Mouse (Mus musculus): ENCODE results near the gene Pxdn. TPM values are rescaled to one million over a fixed set of nuclear protein-coding genes. Genes with fewer than 3 reads are reported as not detected.
A peak's percentile ranks its signal among the peaks of the same experiment; 100 is the strongest.

Pxdn gene
- total and polyA plus RNA-seq, 3 experiments = 28.7 to 69.4 (median 41.0) TPM

DNA sequence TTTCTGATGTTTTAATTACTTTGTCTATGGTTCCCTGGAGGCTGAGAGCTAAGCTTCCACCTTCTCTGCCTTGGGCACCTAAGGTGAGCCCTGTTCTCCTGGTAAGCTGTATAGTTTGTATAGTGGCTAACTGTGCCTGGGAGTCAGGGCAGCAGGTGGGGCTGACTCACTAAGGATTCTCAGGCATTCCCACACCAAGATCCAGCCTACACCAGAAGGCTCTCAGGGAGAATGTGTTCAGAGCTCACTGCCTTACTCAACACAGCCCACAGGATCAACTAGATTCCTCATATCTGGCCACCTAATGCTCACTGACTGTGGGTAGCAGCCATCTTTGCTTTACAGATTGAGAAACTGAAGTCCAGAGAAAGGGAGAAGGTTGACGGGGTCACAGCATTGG lies 4.5 kb upstream of the Pxdn start:
- Histone ChIP-seq H3K4me3 (no peak overlapping the region), H3K27me3 (ENCODE audit: control insufficient read depth, insufficient read depth, low read length) (no peaks in the 10 kb centered on the region), H3K4me1 (ENCODE audit: control insufficient read depth, insufficient read depth, low read length) (peaks cover 7% of the 10 kb centered on the region), H3K36me3 (ENCODE audit: control insufficient read depth, insufficient read depth, low read length) (no peaks in the 10 kb centered on the region), H3K27ac (no peak overlapping the region), H3K9ac (ENCODE audit: low read depth, low read length) (no peak overlapping the region), H3K79me2 (replicated peaks; ENCODE audit: control insufficient read depth, insufficient read depth, low read length) (0 out of 2 replicates have a peak, but pooled peaks cover under 1% of the 10 kb centered on the region)
- 100% methylated on average over 1 of the region's 1 CpGs for WGBS
- intact Hi-C loops (cut with DNase I) = loop anchor here (2.0 to 10.0 kb wide), 2 partner anchors 46 to 652 kb away; partner anchors contain the start of gene Tmem18
- DNase-seq = no peak
- TF ChIP-seq CTCF (IDR thresholded peaks at IDR 0.05) = no peak
- no peak for TF ChIP-seq EP300 (IDR thresholded peaks at IDR 0.05; ENCODE audit: insufficient read depth, low read depth, low read length)
- TF ChIP-seq POLR2A (IDR thresholded peaks at IDR 0.05; ENCODE audit: insufficient read depth, low read depth, low read length) = no peak

DNA sequence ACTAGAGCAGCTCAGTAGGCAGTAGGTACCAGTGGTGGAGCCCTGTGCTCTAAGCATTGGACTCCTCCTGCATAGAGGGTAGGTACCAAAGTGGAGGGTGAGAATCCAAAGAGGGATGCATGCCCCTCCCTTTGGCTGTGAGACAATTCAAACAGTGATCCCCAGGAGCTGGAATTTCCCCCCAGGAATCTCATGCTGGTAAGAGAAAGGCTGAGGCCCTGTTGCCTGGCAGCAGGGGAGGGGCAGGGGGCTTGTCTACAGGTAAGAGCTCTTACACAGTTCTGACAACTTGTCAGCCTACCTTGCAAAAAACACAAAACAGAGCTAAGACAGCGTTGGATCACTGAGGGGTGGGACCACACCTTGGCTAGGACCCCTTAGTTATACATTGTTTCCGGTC lies 3.9 kb upstream of the Pxdn start:
- Histone ChIP-seq H3K4me1 (ENCODE audit: control insufficient read depth, insufficient read depth, low read length) (peaks cover 7% of the 10 kb centered on the region), H3K79me2 (replicated peaks; ENCODE audit: control insufficient read depth, insufficient read depth, low read length) (0 out of 2 replicates have a peak, but pooled peaks cover 3% of the 10 kb centered on the region), H3K27ac (no peak overlapping the region), H3K4me3 (no peak overlapping the region), H3K9ac (ENCODE audit: low read depth, low read length) (no peak overlapping the region), H3K27me3 (ENCODE audit: control insufficient read depth, insufficient read depth, low read length) (no peaks in the 10 kb centered on the region), H3K36me3 (ENCODE audit: control insufficient read depth, insufficient read depth, low read length) (no peaks in the 10 kb centered on the region)
- intact Hi-C loops (cut with DNase I) = loop anchor here (2.0 to 10.0 kb wide), 2 partner anchors 45 to 651 kb away; partner anchors contain the start of gene Tmem18
- no peak for DNase-seq
- TF ChIP-seq CTCF (IDR thresholded peaks at IDR 0.05) = no peak
- no peak for TF ChIP-seq POLR2A (IDR thresholded peaks at IDR 0.05; ENCODE audit: insufficient read depth, low read depth, low read length)
- TF ChIP-seq EP300 (IDR thresholded peaks at IDR 0.05; ENCODE audit: insufficient read depth, low read depth, low read length) = no peak
- WGBS = 84% methylated on average over 2 of the region's 2 CpGs

DNA sequence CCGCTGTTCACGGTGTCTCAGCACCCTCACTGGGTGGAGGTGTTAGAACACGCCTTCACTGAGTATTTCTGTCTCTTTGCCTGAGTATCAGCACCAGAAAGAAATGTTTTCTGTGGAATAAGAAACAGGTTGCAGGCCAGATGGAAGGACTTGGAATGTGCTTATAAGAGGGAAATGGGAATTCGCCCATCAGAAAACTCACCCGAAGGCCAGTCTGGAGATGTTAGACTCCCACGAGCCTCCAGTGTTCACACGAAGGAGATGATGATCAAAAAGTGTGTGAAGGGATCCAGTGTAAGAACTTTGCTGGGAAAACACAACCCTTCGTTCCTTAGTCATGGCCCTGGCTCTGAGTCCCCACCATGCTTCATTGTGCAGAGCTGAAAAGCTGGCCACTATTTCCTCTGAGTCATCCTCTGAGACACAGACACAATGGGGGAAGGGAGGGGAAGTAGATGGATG lies 3.3 kb upstream of the Pxdn start:
- Histone ChIP-seq H3K9ac (ENCODE audit: low read depth, low read length) (no peak overlapping the region), H3K79me2 (replicated peaks; ENCODE audit: control insufficient read depth, insufficient read depth, low read length) (0 out of 2 replicates have a peak, but pooled peaks cover 3% of the 10 kb centered on the region), H3K36me3 (ENCODE audit: control insufficient read depth, insufficient read depth, low read length) (no peaks in the 10 kb centered on the region), H3K27ac (no peak overlapping the region), H3K4me1 (ENCODE audit: control insufficient read depth, insufficient read depth, low read length) (peaks cover 7% of the 10 kb centered on the region), H3K4me3 (no peak overlapping the region), H3K27me3 (ENCODE audit: control insufficient read depth, insufficient read depth, low read length) (no peaks in the 10 kb centered on the region)
- no peak for TF ChIP-seq CTCF (IDR thresholded peaks at IDR 0.05)
- TF ChIP-seq EP300 (IDR thresholded peaks at IDR 0.05; ENCODE audit: insufficient read depth, low read depth, low read length) = 0 out of 2 replicates have a peak, but pooled peaks have one; percentile 12
- intact Hi-C loops (cut with DNase I) = loop anchor here (10.0 kb wide), 1 partner anchor 651 kb away; the partner anchor contains the start of gene Tmem18
- DNase-seq = peak in 1 of 2 experiments; percentile 40
- WGBS = 54% methylated on average over 8 of the region's 8 CpGs

DNA sequence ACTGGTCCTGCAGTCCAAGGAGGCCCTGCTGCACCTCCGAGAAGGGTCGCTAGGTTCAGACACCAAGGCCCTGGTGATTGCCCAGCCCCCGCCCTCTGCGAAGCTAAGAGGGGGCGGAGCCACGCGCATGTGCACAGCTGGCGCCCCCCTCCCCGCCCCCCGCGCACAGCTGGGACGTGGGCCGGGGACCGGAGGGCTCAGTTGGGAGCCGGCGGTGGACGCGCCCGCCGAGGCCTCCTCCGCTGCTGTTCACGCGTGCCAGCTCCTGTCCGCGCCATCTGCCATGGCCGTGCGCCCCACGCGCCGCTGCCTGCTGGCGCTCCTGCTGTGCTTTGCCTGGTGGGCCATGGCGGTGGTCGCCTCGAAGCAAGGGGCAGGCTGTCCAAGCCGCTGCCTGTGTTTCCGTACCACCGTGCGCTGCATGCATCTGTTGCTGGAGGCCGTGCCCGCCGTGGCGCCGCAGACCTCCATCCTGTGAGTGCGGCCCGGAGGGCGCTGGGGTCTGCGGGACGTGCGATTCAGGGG lies 505 bp downstream of the Pxdn start:
- H3K36me3 ChIP-seq (ENCODE audit: control insufficient read depth, insufficient read depth, low read length) = peaks cover 12% of the 10 kb centered on the region
- DNase-seq = peak; percentile 82 to 83
- H3K4me1 ChIP-seq (ENCODE audit: control insufficient read depth, insufficient read depth, low read length) = peaks cover 23% of the 10 kb centered on the region
- peak overlapping the region; percentile 87 for H3K4me3 ChIP-seq
- peaks cover 6% of the 10 kb centered on the region; the same call in 1 of the 2 replicates for H3K79me2 ChIP-seq (replicated peaks; ENCODE audit: control insufficient read depth, insufficient read depth, low read length)
- H3K9ac ChIP-seq (ENCODE audit: low read depth, low read length) = peak overlapping the region; percentile 91
- no peaks in the 10 kb centered on the region for H3K27me3 ChIP-seq (ENCODE audit: control insufficient read depth, insufficient read depth, low read length)
- intact Hi-C loops (cut with DNase I) = loop anchor here (10.0 kb wide), 1 partner anchor 647 kb away; the partner anchor contains the start of gene Tmem18
- peak overlapping the region; percentile 82 for H3K27ac ChIP-seq
- WGBS = under 1% methylated on average over 30 of the region's 49 CpGs
- no peak for TF ChIP-seq CTCF (IDR thresholded peaks at IDR 0.05)
- TF ChIP-seq POLR2A (IDR thresholded peaks at IDR 0.05; ENCODE audit: insufficient read depth, low read depth, low read length) = peak; percentile 57

DNA sequence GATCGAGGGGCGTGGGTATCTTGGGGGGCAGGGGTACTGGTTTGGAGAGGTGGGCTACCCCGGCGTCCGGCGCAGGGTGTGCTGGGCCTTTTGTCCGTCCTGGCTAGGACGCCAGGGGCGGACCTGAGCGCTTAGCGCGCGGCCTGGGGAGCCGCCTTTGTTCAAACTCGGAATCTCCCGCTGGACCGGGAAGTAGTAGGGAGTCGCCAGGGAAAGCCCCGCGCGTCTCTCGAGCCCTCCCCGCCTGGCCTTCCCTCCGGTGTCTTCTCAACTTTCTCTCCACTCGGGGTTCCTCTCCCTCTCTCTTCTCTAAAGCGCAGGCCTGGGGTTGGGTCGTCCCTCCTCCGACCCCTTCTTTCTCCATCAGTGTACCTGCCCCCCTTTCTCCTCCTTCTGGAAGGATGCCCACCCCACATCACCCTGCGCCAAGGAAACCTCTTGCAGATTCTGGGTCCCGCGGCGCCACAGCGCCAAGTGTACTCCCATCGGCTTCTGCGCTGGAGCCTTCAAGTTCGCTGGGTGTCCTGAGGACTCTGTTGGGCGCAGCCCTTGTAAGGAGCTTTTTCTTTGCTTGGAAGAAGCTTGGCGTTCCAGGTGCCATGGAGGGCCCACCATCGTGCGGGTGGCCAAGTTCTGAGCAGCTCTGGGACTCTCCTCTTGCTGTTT lies 1.1 kb downstream of the Pxdn start:
- peak; percentile 82 to 86 for DNase-seq
- under 1% methylated on average over 40 of the region's 40 CpGs for WGBS
- Histone ChIP-seq H3K36me3 (ENCODE audit: control insufficient read depth, insufficient read depth, low read length) (peaks cover 12% of the 10 kb centered on the region), H3K27ac (peak overlapping the region; percentile 82), H3K27me3 (ENCODE audit: control insufficient read depth, insufficient read depth, low read length) (no peaks in the 10 kb centered on the region), H3K4me1 (ENCODE audit: control insufficient read depth, insufficient read depth, low read length) (peaks cover 25% of the 10 kb centered on the region), H3K4me3 (peak overlapping the region; percentile 87), H3K79me2 (replicated peaks; ENCODE audit: control insufficient read depth, insufficient read depth, low read length) (peaks cover 7% of the 10 kb centered on the region), H3K9ac (ENCODE audit: low read depth, low read length) (peak overlapping the region; percentile 91)
- intact Hi-C loops (cut with DNase I) = loop anchor here (10.0 kb wide), 1 partner anchor 646 kb away; the partner anchor contains the start of gene Tmem18
- TF ChIP-seq POLR2A (IDR thresholded peaks at IDR 0.05; ENCODE audit: insufficient read depth, low read depth, low read length) = 0 out of 2 replicates have a peak, but pooled peaks have one; percentile 46
- peak; percentile 63 for TF ChIP-seq CTCF (IDR thresholded peaks at IDR 0.05)
- no peak for TF ChIP-seq EP300 (IDR thresholded peaks at IDR 0.05; ENCODE audit: insufficient read depth, low read depth, low read length)

Measured in heart, adult 2 months (tissue).